Mouse (Mus musculus): Measurements from ENCODE around the gene Treh. TPM values are rescaled to one million over a fixed set of nuclear protein-coding genes. Genes with fewer than 3 reads are reported as not detected.
"Not testable (repeated sequence)": the region's sequence is repeated elsewhere in the genome, so short reads cannot be mapped to it uniquely, and the experiment has no call there.

Gene Treh
- not detected in 2 replicates for polyA plus RNA-seq (2016; fragmentation: Nextera tagmentation; extraction: Ambion mirVana)

GRCm38 (mm10) chr9:44673005-44673404 lies at the start of gene Treh:
Gene Treh (plus strand): TSS chr9:44673233.
- Histone ChIP-seq H3K4me2 (replicated peaks) (no peak within 1 kb of the TSS), H3K4me1 (no peaks in the 10 kb centered on the region), H3K27ac (no peak within 1 kb of the TSS), H3K4me3 (no peak within 1 kb of the TSS), H3K36me3 (no peaks in the 10 kb centered on the region), H3K9ac (no peak within 1 kb of the TSS), H3K27me3 (no peaks in the 10 kb centered on the region), H3K9me3 (no peaks in the 10 kb centered on the region)
- no peak for ATAC-seq (ENCODE audit: insufficient number of reproducible peaks, insufficient read depth, low FRiP score, low TSS enrichment)
- WGBS: 88% methylated on average over 3 of the region's 3 CpGs

GRCm38 (mm10) chr9:44624390-44624789 lies 48.6 kb upstream of the Treh start:
- Histone ChIP-seq H3K4me3 (no peak overlapping the region), H3K4me2 (replicated peaks) (no peak overlapping the region), H3K36me3 (peaks cover 75% of the 10 kb centered on the region), H3K27me3 (no peaks in the 10 kb centered on the region), H3K27ac (no peak overlapping the region), H3K9ac (no peak overlapping the region), H3K9me3 (no peaks in the 10 kb centered on the region), H3K4me1 (no peaks in the 10 kb centered on the region)
- WGBS: 65% methylated on average over 5 of the region's 5 CpGs
- ATAC-seq (ENCODE audit: insufficient number of reproducible peaks, insufficient read depth, low FRiP score, low TSS enrichment): no peak

GRCm38 (mm10) chr9:44626268-44626667 lies 46.8 kb upstream of the Treh start:
- Histone ChIP-seq H3K36me3 (peaks cover 75% of the 10 kb centered on the region), H3K4me2 (replicated peaks) (no peak overlapping the region), H3K4me3 (no peak overlapping the region), H3K4me1 (no peaks in the 10 kb centered on the region), H3K27me3 (no peaks in the 10 kb centered on the region), H3K27ac (no peak overlapping the region), H3K9me3 (no peaks in the 10 kb centered on the region), H3K9ac (no peak overlapping the region)
- WGBS: 84% methylated on average over 5 of the region's 5 CpGs
- ATAC-seq (ENCODE audit: insufficient number of reproducible peaks, insufficient read depth, low FRiP score, low TSS enrichment): no peak

- Histone ChIP-seq H3K27ac (no peak overlapping the region), H3K4me1 (no peaks in the 10 kb centered on the region), H3K4me2 (replicated peaks) (no peak overlapping the region), H3K36me3 (peaks cover 60% of the 10 kb centered on the region), H3K9ac (no peak overlapping the region), H3K27me3 (no peaks in the 10 kb centered on the region), H3K4me3 (no peak overlapping the region), H3K9me3 (no peaks in the 10 kb centered on the region)
- 77% methylated on average over 15 of the region's 15 CpGs for WGBS
- no peak for ATAC-seq (ENCODE audit: insufficient number of reproducible peaks, insufficient read depth, low FRiP score, low TSS enrichment)
Observed at GRCm38 (mm10) chr9:44637551-44638169, 35.4 kb upstream of the Treh start.

GRCm38 (mm10) chr9:44638726-44639125 lies 34.3 kb upstream of the Treh start:
- peaks cover 50% of the 10 kb centered on the region for H3K36me3 ChIP-seq
- not testable (repeated sequence) for H3K27ac ChIP-seq; ATAC-seq (ENCODE audit: insufficient number of reproducible peaks, insufficient read depth, low FRiP score, low TSS enrichment); H3K4me2 ChIP-seq (replicated peaks); H3K4me1 ChIP-seq; H3K9ac ChIP-seq; H3K9me3 ChIP-seq; H3K4me3 ChIP-seq; H3K27me3 ChIP-seq
- WGBS: 96% methylated on average over 9 of the region's 9 CpGs

- H3K4me1 ChIP-seq; H3K27ac ChIP-seq; H3K4me2 ChIP-seq (replicated peaks); H3K9me3 ChIP-seq; H3K9ac ChIP-seq; ATAC-seq (ENCODE audit: insufficient number of reproducible peaks, insufficient read depth, low FRiP score, low TSS enrichment); H3K4me3 ChIP-seq; H3K27me3 ChIP-seq: not testable (repeated sequence)
- H3K36me3 ChIP-seq: peaks cover 37% of the 10 kb centered on the region
- WGBS: 90% methylated on average over 1 of the region's 1 CpGs
Observed at GRCm38 (mm10) chr9:44640028-44640427, 33.0 kb upstream of the Treh start.

- 86% methylated on average over 3 of the region's 3 CpGs for WGBS
- Histone ChIP-seq H3K4me3 (no peak overlapping the region), H3K27me3 (no peaks in the 10 kb centered on the region), H3K36me3 (peaks cover 30% of the 10 kb centered on the region), H3K27ac (no peak overlapping the region), H3K9me3 (no peaks in the 10 kb centered on the region), H3K9ac (no peak overlapping the region), H3K4me1 (no peaks in the 10 kb centered on the region), H3K4me2 (replicated peaks) (no peak overlapping the region)
- no peak for ATAC-seq (ENCODE audit: insufficient number of reproducible peaks, insufficient read depth, low FRiP score, low TSS enrichment)
Observed at GRCm38 (mm10) chr9:44640646-44641357, 32.2 kb upstream of the Treh start.

GRCm38 (mm10) chr9:44641616-44642015 lies 31.4 kb upstream of the Treh start:
- 98% methylated on average over 2 of the region's 2 CpGs for WGBS
- H3K4me2 ChIP-seq (replicated peaks): no peak overlapping the region
- H3K9me3 ChIP-seq: no peaks in the 10 kb centered on the region
- no peak overlapping the region for H3K9ac ChIP-seq
- peaks cover 22% of the 10 kb centered on the region for H3K36me3 ChIP-seq
- no peak for ATAC-seq (ENCODE audit: insufficient number of reproducible peaks, insufficient read depth, low FRiP score, low TSS enrichment)
- H3K4me3 ChIP-seq: no peak overlapping the region
- no peak overlapping the region for H3K27ac ChIP-seq
- H3K4me1 ChIP-seq: no peaks in the 10 kb centered on the region
- no peaks in the 10 kb centered on the region for H3K27me3 ChIP-seq

- Histone ChIP-seq H3K27me3 (no peaks in the 10 kb centered on the region), H3K4me3 (no peak overlapping the region), H3K27ac (no peak overlapping the region), H3K9ac (no peak overlapping the region), H3K9me3 (no peaks in the 10 kb centered on the region), H3K36me3 (peaks cover 7% of the 10 kb centered on the region), H3K4me1 (no peaks in the 10 kb centered on the region), H3K4me2 (replicated peaks) (no peak overlapping the region)
- 93% methylated on average over 7 of the region's 7 CpGs for WGBS
- ATAC-seq (ENCODE audit: insufficient number of reproducible peaks, insufficient read depth, low FRiP score, low TSS enrichment): no peak
Observed at GRCm38 (mm10) chr9:44643103-44643502, 29.9 kb upstream of the Treh start.

- ATAC-seq (ENCODE audit: insufficient number of reproducible peaks, insufficient read depth, low FRiP score, low TSS enrichment): no peak
- H3K9ac ChIP-seq: no peak overlapping the region
- H3K9me3 ChIP-seq: no peaks in the 10 kb centered on the region
- no peaks in the 10 kb centered on the region for H3K4me1 ChIP-seq
- no peak overlapping the region for H3K4me2 ChIP-seq (replicated peaks)
- no peaks in the 10 kb centered on the region for H3K36me3 ChIP-seq
- no peak overlapping the region for H3K4me3 ChIP-seq
- WGBS: 83% methylated on average over 2 of the region's 2 CpGs
- no peak overlapping the region for H3K27ac ChIP-seq
- no peaks in the 10 kb centered on the region for H3K27me3 ChIP-seq
Observed at GRCm38 (mm10) chr9:44644186-44644585, 28.8 kb upstream of the Treh start.

- Histone ChIP-seq H3K9me3 (no peaks in the 10 kb centered on the region), H3K27me3 (no peaks in the 10 kb centered on the region), H3K27ac (no peak overlapping the region), H3K9ac (no peak overlapping the region), H3K36me3 (no peaks in the 10 kb centered on the region), H3K4me1 (no peaks in the 10 kb centered on the region), H3K4me3 (no peak overlapping the region), H3K4me2 (replicated peaks) (no peak overlapping the region)
- ATAC-seq (ENCODE audit: insufficient number of reproducible peaks, insufficient read depth, low FRiP score, low TSS enrichment): no peak
- 86% methylated on average over 5 of the region's 5 CpGs for WGBS
Observed at GRCm38 (mm10) chr9:44645481-44645880, 27.6 kb upstream of the Treh start.

- no peaks in the 10 kb centered on the region for H3K36me3 ChIP-seq
- no peak overlapping the region for H3K27ac ChIP-seq
- no peaks in the 10 kb centered on the region for H3K4me1 ChIP-seq
- H3K4me2 ChIP-seq (replicated peaks): no peak overlapping the region
- H3K4me3 ChIP-seq: no peak overlapping the region
- ATAC-seq (ENCODE audit: insufficient number of reproducible peaks, insufficient read depth, low FRiP score, low TSS enrichment): no peak
- 77% methylated on average over 15 of the region's 15 CpGs for WGBS
- H3K9ac ChIP-seq: no peak overlapping the region
- no peaks in the 10 kb centered on the region for H3K9me3 ChIP-seq
- H3K27me3 ChIP-seq: no peaks in the 10 kb centered on the region
Observed at GRCm38 (mm10) chr9:44645924-44646323, 27.1 kb upstream of the Treh start.

Measured in embryonic facial prominence, embryonic 12.5 days (tissue).